Comparison of ENCODE assay signal across 9 mouse cellular contexts in genomic region chr9:42652756-42653155, GRCm38 (mm10).
DNase-seq lines count a peak whose midpoint lies in the region; ATAC-seq and TF ChIP-seq lines count a peak whose summit lies in the region.
"Had no signal": no experiment of that assay in that cellular context is flagged by ENCODE, and none has a peak within 500 bp of the region (broad histone marks: within the 10 kb centered on the region; RNA-seq: fewer than 3 reads in every experiment).

No protein-coding gene starts in this region.

- DNase-seq in kidney, adult 2 months = peak; percentile 39
- peak; percentile 23 to 24 for DNase-seq in adrenal gland, adult 18-20 months (ENCODE audit: low spot score in 2 of 2)
- DNase-seq in fibroblast of lung, adult 2 months (ENCODE audit: low read depth) = peak; percentile 2
- peak; percentile 26 for DNase-seq in naive thymus-derived CD4-positive, alpha-beta T cell, adult 2 months (ENCODE audit: low read depth)
- no peak for DNase-seq in cerebellum, adult 11 months
- no peak for DNase-seq in natural killer cell, adult 2 months (ENCODE audit: low spot score in 2 of 2)

- no peak for TF ChIP-seq CTCF in kidney, adult 2 months (conservative IDR thresholded peaks at IDR 0.05; ENCODE audit: insufficient read depth, insufficient read length, low read depth, low read length)

- no peak overlapping the region for H3K9ac ChIP-seq in kidney, embryonic 14.5 days (ENCODE audit: low read depth, low read length)
- H3K9ac ChIP-seq: embryonic facial prominence, embryonic 12.5 days had no signal

- TF ChIP-seq POLR2A in kidney, adult 2 months (IDR thresholded peaks at IDR 0.05; ENCODE audit: low read depth, low read length) = no peak

- H3K4me2 ChIP-seq in kidney, embryonic 14.5 days (replicated peaks; ENCODE audit: low read depth, low read length) = no peak overlapping the region
- H3K4me2 ChIP-seq: embryonic facial prominence, embryonic 12.5 days had no signal

- H3K9me3 ChIP-seq in kidney, embryonic 14.5 days (ENCODE audit: control insufficient read depth, low read length) = no peaks in the 10 kb centered on the region
- H3K9me3 ChIP-seq: embryonic facial prominence, embryonic 12.5 days had no signal

- no peaks in the 10 kb centered on the region for H3K36me3 ChIP-seq in kidney, adult 2 months (ENCODE audit: control insufficient read depth, insufficient read depth, low read length)
- H3K36me3 ChIP-seq in kidney, embryonic 14.5 days (ENCODE audit: control insufficient read depth, insufficient read depth, low read length) = no peaks in the 10 kb centered on the region
- H3K36me3 ChIP-seq: embryonic facial prominence, embryonic 12.5 days had no signal

- no peak overlapping the region for H3K27ac ChIP-seq in kidney, adult 2 months (ENCODE audit: insufficient read depth, low read depth, low read length)
- no peak overlapping the region for H3K27ac ChIP-seq in kidney, embryonic 14.5 days (ENCODE audit: low read depth, low read length)
- H3K27ac ChIP-seq: embryonic facial prominence, embryonic 12.5 days; macrophage had no signal

- H3K4me1 ChIP-seq in kidney, adult 2 months (ENCODE audit: control insufficient read depth, insufficient read depth, low read length) = no peaks in the 10 kb centered on the region
- no peaks in the 10 kb centered on the region for H3K4me1 ChIP-seq in kidney, embryonic 14.5 days (ENCODE audit: control insufficient read depth, insufficient read depth, low read length)
- H3K4me1 ChIP-seq: embryonic facial prominence, embryonic 12.5 days had no signal

- no peaks in the 10 kb centered on the region for H3K27me3 ChIP-seq in kidney, adult 2 months (replicated peaks; ENCODE audit: control insufficient read depth, insufficient read depth, low read length)
- no peaks in the 10 kb centered on the region for H3K27me3 ChIP-seq in kidney, embryonic 14.5 days (ENCODE audit: control insufficient read depth, insufficient read depth, low read length)
- H3K27me3 ChIP-seq: embryonic facial prominence, embryonic 12.5 days had no signal

- H3K4me3 ChIP-seq in kidney, adult 2 months (ENCODE audit: insufficient read depth, low read depth, low read length) = no peak overlapping the region
- no peak overlapping the region for H3K4me3 ChIP-seq in kidney, embryonic 14.5 days (ENCODE audit: low read length)
- H3K4me3 ChIP-seq: embryonic facial prominence, embryonic 12.5 days had no signal

- 93% methylated on average over 2 of the region's 2 CpGs for WGBS in kidney, adult 2 months
- WGBS in kidney, embryonic 14.5 days = 78% methylated on average over 2 of the region's 2 CpGs

- no peak for ATAC-seq in kidney, embryonic 14.5 days (ENCODE audit: low FRiP score, low TSS enrichment)

Comparison
In these comparisons a context has a peak if more than half of its experiments do, and no peak if none do; other contexts are left out.
1. DNase-seq: peak in kidney, adult 2 months (single experiment), adrenal gland, adult 18-20 months (2 of 2), fibroblast of lung, adult 2 months (single experiment) and naive thymus-derived CD4-positive, alpha-beta T cell, adult 2 months (single experiment); none in cerebellum, adult 11 months (single experiment) and natural killer cell, adult 2 months (0 of 2).